Mouse (Mus musculus) kidney, adult 2 months (tissue): ENCODE measurements at regions not wholly inside any gene's neighbourhood (a gene's known extent, or its start where the extent isn't known, plus 50 kb on each side); places are given as distances from the start of the nearest gene placed in this dataset.
A peak's percentile ranks its signal among the peaks of the same experiment; 100 is the strongest.

ENCODE experiments used
- DNase-seq: peaks from one replicate; pipeline ENCODE4 v3.0.0; 2021
- H3K27ac ChIP-seq: fragments of 200-500 bp; 2 replicates; pipeline ENCODE4 v1.5.1; 2012; ENCODE audit warnings: low read depth, low read length, control low read depth, inconsistent platforms; ENCODE audit not compliant: insufficient read depth
- H3K27me3 ChIP-seq: fragments of 200-500 bp; replicated peaks from 2 replicates; pipeline ENCODE4 v1.6.1; 2012; ENCODE audit warnings: mild to moderate bottlenecking, moderate library complexity, low read length, inconsistent platforms; ENCODE audit not compliant: control insufficient read depth, insufficient read depth
- H3K36me3 ChIP-seq: fragments of 200-500 bp; 2 replicates; pipeline ENCODE4 v1.6.1; 2012; ENCODE audit warnings: mild to moderate bottlenecking, moderate library complexity, low read length, inconsistent platforms; ENCODE audit not compliant: control insufficient read depth, insufficient read depth
- H3K4me1 ChIP-seq: fragments of 200-500 bp; 2 replicates; pipeline ENCODE4 v1.6.1; 2011; ENCODE audit warnings: low read length; ENCODE audit not compliant: control insufficient read depth, insufficient read depth
- H3K4me3 ChIP-seq: fragments of 200-500 bp; 2 replicates; pipeline ENCODE4 v1.5.1; 2011; ENCODE audit warnings: mild to moderate bottlenecking, low read depth, low read length, control low read depth; ENCODE audit not compliant: insufficient read depth
- CTCF ChIP-seq: fragments of 200-500 bp; conservative IDR thresholded peaks from 2 replicates; pipeline ENCODE4 v1.5.1; 2011; ENCODE audit warnings: low read depth, mild to moderate bottlenecking, control low read depth, low read length, moderate library complexity, mixed read lengths; ENCODE audit not compliant: insufficient read depth, insufficient read length
- POLR2A ChIP-seq: fragments of 200-500 bp; IDR thresholded peaks from one replicate; pipeline ENCODE4 v1.6.1; 2011; ENCODE audit warnings: low read depth, low read length, control low read depth
- WGBS: fragments of 180-500 bp; shearing (Covaris S2); methylation state at CpG from one replicate; pipeline ENCODE4 v1.1.7; 2018; 5-methylcytosine and 5-hydroxymethylcytosine counted together

DNA sequence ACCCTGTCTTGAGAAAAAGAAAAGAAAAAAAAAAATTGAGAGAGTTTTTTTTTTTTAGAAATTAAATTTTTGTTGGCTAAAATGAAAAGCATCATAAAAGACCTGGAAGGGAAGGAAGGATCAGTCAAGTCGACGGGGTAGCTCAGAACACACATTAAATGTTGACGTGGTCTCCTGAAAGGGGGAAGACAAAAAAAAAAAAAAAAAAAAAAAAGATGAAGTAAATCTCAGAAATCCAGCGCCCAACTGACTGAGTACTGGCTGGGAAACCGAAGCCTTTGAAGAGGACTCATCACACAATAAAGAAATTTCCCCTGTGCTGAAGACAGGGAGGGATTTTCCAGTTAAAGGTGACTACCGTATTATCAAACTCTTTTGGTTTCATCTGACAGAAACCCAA is 128.9 kb upstream of the Tle3 start:
- no peaks in the 10 kb centered on the region for H3K36me3 ChIP-seq
- no peak for TF ChIP-seq POLR2A
- no peak for TF ChIP-seq CTCF
- no peak overlapping the region for H3K4me3 ChIP-seq
- 73% methylated on average over 6 of the region's 6 CpGs for WGBS
- no peak overlapping the region for H3K27ac ChIP-seq
- no peaks in the 10 kb centered on the region for H3K27me3 ChIP-seq
- no peak for DNase-seq
- no peaks in the 10 kb centered on the region for H3K4me1 ChIP-seq

- Histone ChIP-seq H3K27ac (no peak overlapping the region), H3K4me3 (no peak overlapping the region), H3K27me3 (no peaks in the 10 kb centered on the region), H3K4me1 (no peaks in the 10 kb centered on the region), H3K36me3 (no peaks in the 10 kb centered on the region)
- DNase-seq = no peak
- WGBS = 71% methylated on average over 5 of the region's 5 CpGs
- no peak for TF ChIP-seq CTCF
- no peak for TF ChIP-seq POLR2A
Observed at GRCm38 (mm10) chr9:61249691-61250425, 122.3 kb upstream of the Tle3 start.

DNA sequence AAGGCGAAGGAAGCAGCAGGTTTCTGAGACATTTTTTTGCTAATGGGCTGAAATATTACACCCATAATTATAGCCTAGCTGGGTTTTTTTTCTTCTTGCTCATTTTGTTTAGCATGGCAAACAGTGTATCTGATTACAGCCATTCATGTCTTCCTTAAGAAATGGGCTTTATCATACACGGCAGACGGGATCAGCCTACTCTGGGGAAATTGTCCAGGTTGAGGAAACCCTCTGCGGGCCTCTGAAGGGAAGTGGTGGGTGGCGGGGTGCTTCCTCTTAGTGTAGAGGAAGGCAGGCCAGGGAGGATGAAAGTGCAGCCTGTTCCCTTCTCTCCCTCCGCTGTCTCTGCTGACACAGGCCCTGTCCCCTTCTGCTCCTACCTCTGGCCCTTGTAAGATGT is 120.6 kb upstream of the Tle3 start:
- WGBS = 69% methylated on average over 6 of the region's 6 CpGs
- no peak for TF ChIP-seq CTCF
- no peak for TF ChIP-seq POLR2A
- peak; percentile 23 for DNase-seq

GRCm38 (mm10) chr9:61253761-61254160 is 118.4 kb upstream of the Tle3 start:
- DNase-seq = no peak
- no peak overlapping the region for H3K4me3 ChIP-seq
- H3K27ac ChIP-seq = no peak overlapping the region
- TF ChIP-seq POLR2A (no peak), CTCF (no peak)
- H3K36me3 ChIP-seq = no peaks in the 10 kb centered on the region
- WGBS = 79% methylated on average over 3 of the region's 3 CpGs
- H3K27me3 ChIP-seq = no peaks in the 10 kb centered on the region
- no peaks in the 10 kb centered on the region for H3K4me1 ChIP-seq

More for the DNA sequence above, 120.6 kb upstream of the Tle3 start:
- Histone ChIP-seq H3K27ac (no peak overlapping the region), H3K27me3 (no peaks in the 10 kb centered on the region), H3K4me1 (no peaks in the 10 kb centered on the region), H3K4me3 (no peak overlapping the region), H3K36me3 (no peaks in the 10 kb centered on the region)

GRCm38 (mm10) chr9:61257488-61257887 is 114.7 kb upstream of the Tle3 start:
- Histone ChIP-seq H3K27ac (no peak overlapping the region), H3K27me3 (no peaks in the 10 kb centered on the region), H3K36me3 (no peaks in the 10 kb centered on the region), H3K4me3 (no peak overlapping the region), H3K4me1 (no peaks in the 10 kb centered on the region)
- WGBS = 60% methylated on average over 4 of the region's 4 CpGs
- no peak for TF ChIP-seq CTCF
- DNase-seq = no peak

GRCm38 (mm10) chr9:61258100-61258499 is 114.1 kb upstream of the Tle3 start:
- H3K27ac ChIP-seq = no peak overlapping the region
- TF ChIP-seq CTCF (no peak), POLR2A (no peak)
- WGBS = 76% methylated on average over 5 of the region's 5 CpGs
- H3K36me3 ChIP-seq = no peaks in the 10 kb centered on the region
- DNase-seq = no peak
- no peak overlapping the region for H3K4me3 ChIP-seq
- H3K4me1 ChIP-seq = no peaks in the 10 kb centered on the region
- no peaks in the 10 kb centered on the region for H3K27me3 ChIP-seq

DNA sequence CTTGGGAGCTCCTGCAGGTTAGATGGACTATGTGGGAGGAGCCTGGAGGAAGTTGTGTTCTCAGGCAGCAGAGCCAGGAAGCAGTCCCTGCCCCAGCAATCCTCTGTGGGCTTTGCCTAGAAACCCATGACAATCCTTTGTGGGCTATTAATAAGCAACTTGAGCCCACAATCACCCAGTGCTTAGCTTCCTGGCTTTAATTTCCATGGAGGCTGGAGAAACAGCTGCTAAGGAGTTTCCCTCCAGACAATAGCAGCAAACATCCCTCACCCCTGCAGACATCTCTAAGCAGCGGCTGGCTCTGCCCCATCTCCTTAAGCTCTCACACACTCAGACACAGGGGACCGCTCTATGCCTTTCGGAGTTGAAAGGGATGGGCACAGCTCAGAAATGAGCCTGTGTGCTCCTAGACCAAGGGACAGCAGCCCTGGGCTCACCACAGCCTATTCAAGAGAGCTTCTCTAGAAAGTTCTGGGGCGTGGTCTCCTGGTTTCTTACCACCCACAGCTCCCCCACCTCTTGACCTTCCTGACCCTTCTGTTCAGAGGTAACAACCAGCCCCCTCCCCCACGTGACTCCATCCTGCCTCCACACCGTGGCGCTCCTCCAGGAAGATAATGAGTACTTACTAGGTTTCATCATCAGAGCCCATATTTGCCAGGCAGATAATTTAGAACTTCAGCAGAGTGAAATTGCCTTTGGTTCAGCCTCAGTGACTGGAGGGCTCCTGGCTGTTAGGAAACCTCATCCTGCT is 112.6 kb upstream of the Tle3 start:
- no peak for TF ChIP-seq POLR2A
- no peak for TF ChIP-seq CTCF
- WGBS = 23% methylated on average over 7 of the region's 7 CpGs
- Histone ChIP-seq H3K4me3 (no peak overlapping the region), H3K36me3 (no peaks in the 10 kb centered on the region), H3K27ac (no peak overlapping the region), H3K4me1 (no peaks in the 10 kb centered on the region), H3K27me3 (no peaks in the 10 kb centered on the region)
- no peak for DNase-seq
